Mouse (Mus musculus) limb, embryonic 14.5 days (tissue): ENCODE measurements at regions not wholly inside any gene's neighbourhood (a gene's known extent, or its start where the extent isn't known, plus 50 kb on each side); places are given as distances from the start of the nearest gene placed in this dataset.

ENCODE experiments used
- ATAC-seq: fragments of 200-750 bp; cut with Nextera tagmentation; 2 replicates; pipeline ENCODE4 v1.8.0; 2017; ENCODE audit warnings: low read depth, moderate number of reproducible peaks, moderate TSS enrichment; ENCODE audit not compliant: low FRiP score
- DNase-seq: peaks from one replicate; pipeline ENCODE4 v3.0.0-alpha.2; 2015; ENCODE audit warnings: low spot score
- H3K27ac ChIP-seq: fragments of 300-500 bp; sonication (generic); replicated peaks from 2 replicates; pipeline ENCODE4 v1.5.1; 2014; ENCODE audit warnings: low read depth, mild to moderate bottlenecking, low read length, moderate library complexity, mixed read lengths
- H3K27me3 ChIP-seq: fragments of 300-500 bp; sonication (generic); 2 replicates; pipeline ENCODE4 v1.6.1; 2014; ENCODE audit warnings: low read length, mixed read lengths; ENCODE audit not compliant: control insufficient read depth, insufficient read depth
- H3K36me3 ChIP-seq: fragments of 300-500 bp; sonication (generic); 2 replicates; pipeline ENCODE4 v1.6.1; 2014; ENCODE audit warnings: mild to moderate bottlenecking, low read length, moderate library complexity, mixed read lengths; ENCODE audit not compliant: control insufficient read depth, insufficient read depth
- H3K4me1 ChIP-seq: fragments of 300-500 bp; sonication (generic); 2 replicates; pipeline ENCODE4 v1.6.1; 2014; ENCODE audit warnings: antibody characterized with exemption, low read length, mixed read lengths; ENCODE audit not compliant: control insufficient read depth, insufficient read depth
- H3K4me2 ChIP-seq: fragments of 300-500 bp; sonication (generic); replicated peaks from 2 replicates; pipeline ENCODE4 v1.6.1; 2014; ENCODE audit warnings: low read depth, mild to moderate bottlenecking, low read length, moderate library complexity; ENCODE audit not compliant: severe bottlenecking
- H3K4me3 ChIP-seq: fragments of 300-500 bp; sonication (generic); replicated peaks from 2 replicates; pipeline ENCODE4 v1.5.1; 2014; ENCODE audit warnings: low read length
- H3K9ac ChIP-seq: fragments of 300-500 bp; sonication (generic); 2 replicates; pipeline ENCODE4 v1.6.1; 2014; ENCODE audit warnings: mild to moderate bottlenecking, low read depth, low read length, moderate library complexity; ENCODE audit not compliant: severe bottlenecking
- H3K9me3 ChIP-seq: fragments of 300-500 bp; sonication (generic); 2 replicates; pipeline ENCODE4 v1.6.1; 2016; ENCODE audit warnings: low read length; ENCODE audit not compliant: control insufficient read depth
- POLR2A ChIP-seq: fragments of 200-500 bp; IDR thresholded peaks from 2 replicates; pipeline ENCODE4 v1.8.0; 2012; ENCODE audit warnings: inconsistent platforms, mild to moderate bottlenecking, moderate library complexity, borderline replicate concordance; ENCODE audit not compliant: insufficient read depth, insufficient read length; ENCODE audit errors: extremely low read depth
- WGBS: fragments of 180-500 bp; shearing (Covaris S2); extraction: QIAGEN DNeasy Blood & Tissue Kit; methylation state at CpG from one replicate; pipeline ENCODE4 v1.1.7; 2014; 5-methylcytosine and 5-hydroxymethylcytosine counted together

DNA sequence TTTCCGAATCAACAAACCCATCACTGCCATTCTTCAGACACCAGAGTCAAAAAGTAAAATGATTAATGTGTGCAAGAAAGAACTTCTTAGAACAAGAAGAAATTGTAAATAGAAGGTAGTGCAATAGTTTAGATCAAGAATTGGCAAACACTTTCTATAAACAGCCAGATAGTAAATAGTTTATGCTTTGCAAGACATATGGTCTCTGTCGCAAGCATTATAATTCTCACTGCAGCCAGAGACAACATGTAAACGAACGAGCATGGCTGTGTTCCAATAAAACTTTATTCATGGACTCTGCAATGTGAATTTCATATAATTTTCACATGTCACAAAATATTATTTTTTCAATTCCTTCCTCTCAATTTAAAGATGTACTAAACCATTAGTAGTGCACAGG lies 180.8 kb upstream of the Gdnf start:
- no peak overlapping the region for H3K4me3 ChIP-seq
- H3K27ac ChIP-seq = no peak overlapping the region
- H3K4me2 ChIP-seq = no peak overlapping the region
- DNase-seq = no peak
- 87% methylated on average over 4 of the region's 4 CpGs for WGBS
- no peaks in the 10 kb centered on the region for H3K27me3 ChIP-seq
- H3K9me3 ChIP-seq = no peaks in the 10 kb centered on the region
- ATAC-seq = no peak
- no peak for TF ChIP-seq POLR2A
- H3K36me3 ChIP-seq = no peaks in the 10 kb centered on the region
- no peaks in the 10 kb centered on the region for H3K4me1 ChIP-seq
- no peak overlapping the region for H3K9ac ChIP-seq

GRCm38 (mm10) chr15:7635234-7635633 lies 175.4 kb upstream of the Gdnf start:
- Histone ChIP-seq H3K4me2 (no peak overlapping the region), H3K27me3 (no peaks in the 10 kb centered on the region), H3K4me1 (0 out of 2 replicates have a peak, but pooled peaks cover 3% of the 10 kb centered on the region), H3K9me3 (no peaks in the 10 kb centered on the region), H3K36me3 (no peaks in the 10 kb centered on the region), H3K4me3 (no peak overlapping the region), H3K9ac (no peak overlapping the region), H3K27ac (no peak overlapping the region)
- TF ChIP-seq POLR2A = no peak
- DNase-seq (no peak), ATAC-seq (peak; percentile 15; the same call in 1 of the 2 replicates)
- WGBS = 66% methylated on average over 8 of the region's 8 CpGs

- Histone ChIP-seq H3K4me3 (no peak overlapping the region), H3K4me2 (no peak overlapping the region), H3K36me3 (no peaks in the 10 kb centered on the region), H3K9me3 (no peaks in the 10 kb centered on the region), H3K27ac (no peak overlapping the region), H3K27me3 (no peaks in the 10 kb centered on the region), H3K9ac (no peak overlapping the region), H3K4me1 (0 out of 2 replicates have a peak, but pooled peaks cover 3% of the 10 kb centered on the region)
- ATAC-seq (no peak), DNase-seq (no peak)
- 73% methylated on average over 6 of the region's 6 CpGs for WGBS
- no peak for TF ChIP-seq POLR2A
Observed at GRCm38 (mm10) chr15:7639444-7639843, 171.2 kb upstream of the Gdnf start.

DNA sequence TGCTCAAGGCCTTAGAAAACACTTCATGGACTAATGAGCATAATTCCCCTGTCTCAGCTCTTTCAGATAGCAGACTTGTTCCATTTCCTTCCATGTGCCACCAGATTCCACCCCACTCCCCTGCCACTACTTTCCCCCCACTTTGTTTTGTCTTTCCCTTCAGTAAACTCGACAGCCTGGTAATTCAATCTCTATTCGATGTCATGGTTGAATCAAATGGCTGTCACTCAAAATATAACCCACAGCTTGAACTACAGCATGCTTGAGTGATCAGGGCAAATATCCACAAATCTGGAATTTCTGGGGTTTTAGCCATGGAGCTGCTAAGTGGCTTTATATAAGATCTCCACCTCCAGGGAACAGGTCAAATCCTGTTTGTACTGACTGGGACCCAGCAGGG lies 168.6 kb upstream of the Gdnf start:
- no peaks in the 10 kb centered on the region for H3K36me3 ChIP-seq
- no peak overlapping the region for H3K27ac ChIP-seq
- H3K4me3 ChIP-seq = no peak overlapping the region
- TF ChIP-seq POLR2A = no peak
- no peak for DNase-seq
- ATAC-seq = no peak
- 72% methylated on average over 2 of the region's 2 CpGs for WGBS
- H3K27me3 ChIP-seq = no peaks in the 10 kb centered on the region
- no peak overlapping the region for H3K4me2 ChIP-seq
- 0 out of 2 replicates have a peak, but pooled peaks cover 3% of the 10 kb centered on the region for H3K4me1 ChIP-seq
- H3K9ac ChIP-seq = no peak overlapping the region
- H3K9me3 ChIP-seq = no peaks in the 10 kb centered on the region

- H3K4me1 ChIP-seq = 0 out of 2 replicates have a peak, but pooled peaks cover 4% of the 10 kb centered on the region
- no peaks in the 10 kb centered on the region for H3K27me3 ChIP-seq
- H3K9me3 ChIP-seq = no peaks in the 10 kb centered on the region
- no peak overlapping the region for H3K27ac ChIP-seq
- no peak overlapping the region for H3K4me3 ChIP-seq
- no peak overlapping the region for H3K4me2 ChIP-seq
- H3K9ac ChIP-seq = no peak overlapping the region
- ATAC-seq (no peak), DNase-seq (peak; percentile 26)
- no peaks in the 10 kb centered on the region for H3K36me3 ChIP-seq
- WGBS = 13% methylated on average over 3 of the region's 3 CpGs
- no peak for TF ChIP-seq POLR2A
Observed at GRCm38 (mm10) chr15:7650705-7651104, 159.9 kb upstream of the Gdnf start.

GRCm38 (mm10) chr15:7663888-7664287 lies 146.8 kb upstream of the Gdnf start:
- no peak for ATAC-seq
- no peaks in the 10 kb centered on the region for H3K4me1 ChIP-seq
- no peak overlapping the region for H3K9ac ChIP-seq
- no peaks in the 10 kb centered on the region for H3K9me3 ChIP-seq
- WGBS = 52% methylated on average over 2 of the region's 2 CpGs
- no peak overlapping the region for H3K27ac ChIP-seq
- no peak for TF ChIP-seq POLR2A
- no peaks in the 10 kb centered on the region for H3K27me3 ChIP-seq
- H3K4me2 ChIP-seq = no peak overlapping the region
- H3K36me3 ChIP-seq = no peaks in the 10 kb centered on the region
- H3K4me3 ChIP-seq = no peak overlapping the region
- DNase-seq = no peak
